Mouse (Mus musculus) cortical plate, adult 2 months (tissue): Measurements from ENCODE around the gene Cd82.

Source experiments
- CTCF ChIP-seq: fragments of 200-500 bp; IDR thresholded peaks from 2 replicates; pipeline ENCODE4 v1.5.1; 2011; ENCODE audit warnings: mild to moderate bottlenecking, control low read depth, low read length; ENCODE audit not compliant: insufficient read depth; ENCODE audit errors: extremely low read depth
- POLR2A ChIP-seq: fragments of 200-500 bp; IDR thresholded peaks from 2 replicates; pipeline ENCODE4 v1.6.1; 2011; ENCODE audit warnings: mild to moderate bottlenecking, low read length, control low read depth; ENCODE audit not compliant: insufficient read depth; ENCODE audit errors: extremely low read depth

DNA sequence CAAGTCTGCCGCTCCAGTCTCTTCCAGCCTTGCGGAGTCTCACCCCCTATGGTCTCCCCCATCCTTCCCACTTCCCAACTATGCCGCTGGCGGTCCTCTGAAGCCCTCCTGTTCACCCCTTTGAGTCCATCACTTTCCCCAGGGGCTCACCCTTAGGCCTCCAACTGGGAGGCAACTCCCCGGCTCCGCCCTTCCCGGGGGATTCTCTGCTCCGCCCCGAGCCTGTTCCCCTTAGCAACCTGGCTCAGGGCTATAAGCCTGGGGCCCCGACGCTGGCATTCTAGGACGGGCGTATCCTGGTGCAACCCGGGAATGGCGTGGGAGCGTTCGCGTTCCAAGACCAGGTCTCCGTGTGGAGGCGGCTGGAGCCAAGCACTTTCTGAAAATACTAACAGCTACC, at the start of gene Cd82:
- TF ChIP-seq CTCF (no peak), POLR2A (no peak)
